In the genomic region with DNA sequence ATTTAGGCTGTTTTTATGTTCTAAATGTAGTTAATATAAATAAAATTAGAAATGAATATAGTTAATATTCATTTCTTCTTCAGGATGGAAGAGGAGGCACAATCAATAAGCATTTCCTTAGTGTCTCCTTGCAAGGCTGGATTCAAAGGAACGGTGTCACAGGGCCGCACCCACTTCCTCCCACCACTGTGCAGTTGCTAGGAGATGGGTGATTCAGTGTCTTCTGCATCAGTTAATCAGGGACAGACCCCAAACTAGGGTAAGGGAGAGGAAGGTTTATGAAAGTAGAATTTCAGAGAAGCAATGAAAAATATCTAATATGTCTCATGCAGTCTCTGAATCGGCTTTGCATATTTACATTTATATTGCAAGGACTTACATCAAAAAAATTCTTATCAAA, we compare ENCODE assay signal across 26 mouse cellular contexts. TPM values are rescaled to one million over a fixed set of nuclear protein-coding genes. Genes with fewer than 3 reads are reported as not detected.
A peak's percentile ranks its signal among the peaks of the same experiment; 100 is the strongest.
DNase-seq lines count a peak whose midpoint lies in the region; TF ChIP-seq lines count a peak whose summit lies in the region.
"Had no signal": no experiment of that assay in that cellular context is flagged by ENCODE, and none has a peak within 500 bp of the region (broad histone marks: within the 10 kb centered on the region; RNA-seq: fewer than 3 reads in every experiment).

No protein-coding gene starts in this region.

- 32% methylated on average over 3 of the region's 3 CpGs for WGBS in olfactory bulb, adult 2 months

- intact Hi-C loops in gastrocnemius, adult 2 months (cut with DNase I), result no loop called here

- no peak for TF ChIP-seq CTCF in gastrocnemius, adult 2 months (IDR thresholded peaks at IDR 0.05)
- no peak for TF ChIP-seq CTCF in MEL (IDR thresholded peaks at IDR 0.05 in 2 of 3, conservative IDR thresholded peaks at IDR 0.05 in 1 of 3; ENCODE audit: control insufficient read depth in 1 of 3, insufficient read depth in 1 of 3, low read depth in 2 of 3, low read length in 3 of 3, poor library complexity in 1 of 3, severe bottlenecking in 1 of 3)
- TF ChIP-seq CTCF in olfactory bulb, adult 2 months (IDR thresholded peaks at IDR 0.05; ENCODE audit: insufficient read depth, low read depth, low read length), result no peak

- DNase-seq in gastrocnemius, adult 2 months, result no peak
- no peak for DNase-seq in gastrocnemius, adult 8-10 months (ENCODE audit: low spot score in 2 of 2)
- DNase-seq in 3T3-L1 (ENCODE audit: low read depth, low spot score) (peak; percentile 9), MEL (ENCODE audit: low read depth, low spot score) (peak; percentile 53)
- DNase-seq in ovary, postnatal 36 days (ENCODE audit: low spot score), result no peak
- no peak for DNase-seq in retina, embryonic 14.5 days (ENCODE audit: low spot score)
- DNase-seq: adrenal gland, postnatal 14 days; cerebellum, adult 11-12 months; cerebellum, postnatal 25 days; gastrocnemius, postnatal 14 days; heart, adult 18-20 months; heart, postnatal 4 days; kidney, adult 9 months; kidney, postnatal 10 days; lung, postnatal 36 days; right cerebral cortex, postnatal 14 days; thymus, adult 18-20 months; thymus, postnatal 25 days had no signal

- H3K36me3 ChIP-seq in MEL (ENCODE audit: control insufficient read depth in 1 of 2, insufficient read depth in 2 of 2, low read length in 2 of 2), result peaks cover 0 to 15% of the 10 kb centered on the region in 2 experiments; a peak in 2 of 4 replicates
- H3K36me3 ChIP-seq: embryonic facial prominence, embryonic 10.5 days; embryonic facial prominence, embryonic 15.5 days; hindbrain, embryonic 13.5 days; limb, embryonic 13.5 days; lung, embryonic 15.5 days had no signal

- no peak overlapping the region for H3K9ac ChIP-seq in MEL (ENCODE audit: control insufficient read depth, low read depth, low read length, poor library complexity, severe bottlenecking)
- H3K9ac ChIP-seq: embryonic facial prominence, embryonic 15.5 days; hindbrain, embryonic 13.5 days; limb, embryonic 13.5 days; lung, embryonic 15.5 days had no signal

- H3K4me3 ChIP-seq in gastrocnemius, adult 2 months, result no peak overlapping the region
- H3K4me3 ChIP-seq in MEL (ENCODE audit: control insufficient read depth in 1 of 2, insufficient read depth in 1 of 2, low read depth in 2 of 2, low read length in 2 of 2), result no peak overlapping the region
- no peak overlapping the region for H3K4me3 ChIP-seq in olfactory bulb, adult 2 months (ENCODE audit: insufficient read depth, low read depth, low read length)
- H3K4me3 ChIP-seq: embryonic facial prominence, embryonic 10.5 days; embryonic facial prominence, embryonic 15.5 days; hindbrain, embryonic 13.5 days; limb, embryonic 13.5 days; lung, embryonic 15.5 days had no signal

- TF ChIP-seq RAD21 in MEL (IDR thresholded peaks at IDR 0.05; ENCODE audit: low read depth, low read length), result no peak

- H3K27me3 ChIP-seq in MEL (ENCODE audit: control insufficient read depth in 1 of 2, insufficient read depth in 2 of 2, low read length in 2 of 2), result no peaks in the 10 kb centered on the region
- H3K27me3 ChIP-seq: embryonic facial prominence, embryonic 15.5 days; hindbrain, embryonic 13.5 days; limb, embryonic 13.5 days; lung, embryonic 15.5 days had no signal

- H3K4me1 ChIP-seq in MEL (ENCODE audit: control insufficient read depth in 1 of 2, insufficient read depth in 2 of 2, low read length in 2 of 2), result peaks cover 7 to 11% of the 10 kb centered on the region in 2 experiments
- peaks cover 14% of the 10 kb centered on the region for H3K4me1 ChIP-seq in olfactory bulb, adult 2 months (ENCODE audit: control insufficient read depth, insufficient read depth, low read length)
- H3K4me1 ChIP-seq: embryonic facial prominence, embryonic 10.5 days; embryonic facial prominence, embryonic 15.5 days; hindbrain, embryonic 13.5 days; lung, embryonic 15.5 days had no signal

- TF ChIP-seq EP300 in MEL (IDR thresholded peaks at IDR 0.05; ENCODE audit: low read depth in 1 of 2, low read length in 2 of 2), result no peak

- TF ChIP-seq POLR2A in MEL (IDR thresholded peaks at IDR 0.05; ENCODE audit: control insufficient read depth in 1 of 2, insufficient read depth in 1 of 2, low read depth in 1 of 2, low read length in 2 of 2, poor library complexity in 1 of 2), result no peak
- TF ChIP-seq POLR2A in olfactory bulb, adult 2 months (IDR thresholded peaks at IDR 0.05; ENCODE audit: insufficient read depth, low read depth, low read length), result no peak

- H3K9me3 ChIP-seq in MEL (replicated peaks; ENCODE audit: insufficient read depth, low read length), result no peaks in the 10 kb centered on the region
- H3K9me3 ChIP-seq: embryonic facial prominence, embryonic 10.5 days; embryonic facial prominence, embryonic 15.5 days; hindbrain, embryonic 13.5 days; limb, embryonic 13.5 days; lung, embryonic 15.5 days had no signal

- H3K27ac ChIP-seq in gastrocnemius, adult 2 months, result peak overlapping the region; percentile 94
- H3K27ac ChIP-seq in MEL (ENCODE audit: control insufficient read depth, low read depth, low read length), result no peak overlapping the region
- peak overlapping the region; percentile 93; the same call in 1 of the 2 replicates for H3K27ac ChIP-seq in olfactory bulb, adult 2 months (ENCODE audit: insufficient read depth, low read depth, low read length)
- H3K27ac ChIP-seq: embryonic facial prominence, embryonic 10.5 days; embryonic facial prominence, embryonic 15.5 days; hindbrain, embryonic 13.5 days; limb, embryonic 13.5 days; lung, embryonic 15.5 days had no signal

- no peaks in the 10 kb centered on the region for H3K79me2 ChIP-seq in MEL (ENCODE audit: control insufficient read depth, insufficient read depth, low read length, poor library complexity)

TF ChIP-seq in MEL, 35 proteins besides CTCF, POLR2A, EP300 and RAD21:
- TF ChIP-seq HCFC1 (IDR thresholded peaks at IDR 0.05; ENCODE audit: low read depth, low read length) (no peak), GABPA (IDR thresholded peaks at IDR 0.05; ENCODE audit: low read depth, low read length) (no peak), TBP (IDR thresholded peaks at IDR 0.05; ENCODE audit: low read depth, low read length) (no peak), JUND (IDR thresholded peaks at IDR 0.05; ENCODE audit: low read depth, low read length) (no peak), ZMIZ1 (IDR thresholded peaks at IDR 0.05; ENCODE audit: low read depth, low read length) (no peak), SMC3 (IDR thresholded peaks at IDR 0.05; ENCODE audit: low read depth, low read length) (no peak), USF2 (IDR thresholded peaks at IDR 0.05; ENCODE audit: borderline replicate concordance in 1 of 2, insufficient read depth in 1 of 2, low read depth in 1 of 2, low read length in 2 of 2) (no peak), CHD2 (IDR thresholded peaks at IDR 0.05; ENCODE audit: low read length) (no peak), USF1 (IDR thresholded peaks at IDR 0.05; ENCODE audit: low read depth, low read length) (no peak), ZC3H11A (IDR thresholded peaks at IDR 0.05; ENCODE audit: low read depth, low read length) (no peak), MXI1 (IDR thresholded peaks at IDR 0.05; ENCODE audit: low read depth, low read length) (no peak), UBTF (IDR thresholded peaks at IDR 0.05; ENCODE audit: borderline replicate concordance, insufficient read depth, low read depth, low read length) (no peak), MAX (IDR thresholded peaks at IDR 0.05; ENCODE audit: low read length) (no peak), ELF1 (IDR thresholded peaks at IDR 0.05; ENCODE audit: low read depth, low read length) (no peak), NELFE (IDR thresholded peaks at IDR 0.05; ENCODE audit: low read depth, low read length) (no peak)

RNA-seq across cellular contexts. Expression of gene 4931440F15Rik, which starts 15.1 kb away (rescaled TPM):
- total RNA-seq in gastrocnemius, adult 2 months (2021), result 1 to 10 TPM; 2.7 to 2.8 TPM
- total RNA-seq in gastrocnemius, adult 8-10 months (2022), result 1 to 10 TPM; 2.0 to 2.9 (median 2.5) TPM
- total RNA-seq in MEL (2012; rRNA removed), result 0.08 and 0.13 TPM in 2 replicates
- under 1 TPM in 1 of 2 experiments, not detected in 1; 0.06 TPM for polyA plus RNA-seq in MEL (2012; ENCODE audit: insufficient read depth in 1 of 2, insufficient read length in 2 of 2, low read depth in 1 of 2, low replicate concordance in 2 of 2, missing spikeins in 1 of 2)
- polyA plus RNA-seq in olfactory bulb, adult 2 months (2012; ENCODE audit: insufficient read depth, insufficient read length, low replicate concordance, missing spikeins), result not detected in 2 replicates
- total RNA-seq: neutrophil, adult 5-6 weeks had no signal
- polyA plus RNA-seq: midbrain, embryonic 11.5 days had no signal

Comparison
In these comparisons a context has a peak if more than half of its experiments do, and no peak if none do; other contexts are left out.
1. DNase-seq: peak in 3T3-L1 (single experiment) and MEL (single experiment); none in gastrocnemius, adult 2 months (single experiment), gastrocnemius, adult 8-10 months (0 of 2), ovary, postnatal 36 days (single experiment) and retina, embryonic 14.5 days (single experiment).